Mouse (Mus musculus) limb, embryonic 15.5 days (tissue): ENCODE results near the gene Slc5a1. TPM values are rescaled to one million over a fixed set of nuclear protein-coding genes. Genes with fewer than 3 reads are reported as not detected.

Experiments used
- ATAC-seq: fragments of 200-750 bp; cut with Nextera tagmentation; 2 replicates; pipeline ENCODE4 v1.8.0; 2017; ENCODE audit warnings: low read depth, moderate TSS enrichment; ENCODE audit not compliant: insufficient number of reproducible peaks, low FRiP score, low TSS enrichment
- H3K27ac ChIP-seq: fragments of 300-500 bp; sonication (generic); 2 replicates; pipeline ENCODE4 v1.5.1; 2015; ENCODE audit warnings: moderate library complexity, mild to moderate bottlenecking, inconsistent platforms
- H3K27me3 ChIP-seq: fragments of 300-500 bp; sonication (generic); 2 replicates; pipeline ENCODE4 v1.6.1; 2015; ENCODE audit warnings: inconsistent platforms
- H3K36me3 ChIP-seq: fragments of 300-500 bp; sonication (generic); 2 replicates; pipeline ENCODE4 v1.6.1; 2015; ENCODE audit warnings: inconsistent platforms
- H3K4me1 ChIP-seq: fragments of 300-500 bp; sonication (generic); 2 replicates; pipeline ENCODE4 v1.6.1; 2015; ENCODE audit warnings: inconsistent platforms
- H3K4me2 ChIP-seq: fragments of 300-500 bp; sonication (generic); 2 replicates; pipeline ENCODE4 v1.6.1; 2015; ENCODE audit warnings: mild to moderate bottlenecking, inconsistent platforms
- H3K4me3 ChIP-seq: fragments of 300-500 bp; sonication (generic); 2 replicates; pipeline ENCODE4 v1.5.1; 2015; ENCODE audit warnings: mild to moderate bottlenecking, inconsistent platforms
- H3K9ac ChIP-seq: fragments of 300-500 bp; sonication (generic); 2 replicates; pipeline ENCODE4 v1.6.1; 2015; ENCODE audit warnings: inconsistent platforms
- H3K9me3 ChIP-seq: fragments of 300-500 bp; sonication (generic); 2 replicates; pipeline ENCODE4 v1.6.1; 2016; ENCODE audit warnings: inconsistent platforms
- WGBS: fragments of 180-500 bp; shearing (Covaris S2); methylation state at CpG from one replicate; pipeline ENCODE4 v1.1.7; 2015; 5-methylcytosine and 5-hydroxymethylcytosine counted together
- polyA plus RNA-seq: library from polyadenylated mRNA; unstranded; fragments of >200 nt; fragmentation: Nextera tagmentation; extraction: Ambion mirVana; gene quantifications from 2 replicates; pipeline ENCODE4 v1.2.1, GENCODE M21; 2015

The Slc5a1 gene
- polyA plus RNA-seq = 3.4 TPM in 2 replicates

- H3K9me3 ChIP-seq = no peaks in the 10 kb centered on the region
- ATAC-seq = no peak
- H3K4me1 ChIP-seq = peaks cover 4% of the 10 kb centered on the region; the same call in 1 of the 2 replicates
- no peak within 1 kb of the TSS for H3K27ac ChIP-seq
- peaks cover 42% of the 10 kb centered on the region for H3K27me3 ChIP-seq
- H3K4me2 ChIP-seq = 0 out of 2 replicates have a peak within 1 kb of the TSS, but pooled peaks have one; percentile 22
- H3K4me3 ChIP-seq = peak within 1 kb of the TSS; percentile 5; the same call in 1 of the 2 replicates
- no peak within 1 kb of the TSS for H3K9ac ChIP-seq
- 10% methylated on average over 25 of the region's 25 CpGs for WGBS
- no peaks in the 10 kb centered on the region for H3K36me3 ChIP-seq
Measured at GRCm38 (mm10) chr5:33104025-33104481, at the start of gene Slc5a1. TSS of gene Slc5a1 (plus strand) at chr5:33104219.

- Histone ChIP-seq H3K4me1 (no peaks in the 10 kb centered on the region), H3K27ac (no peak overlapping the region), H3K36me3 (no peaks in the 10 kb centered on the region), H3K9me3 (no peaks in the 10 kb centered on the region), H3K9ac (no peak overlapping the region), H3K27me3 (no peaks in the 10 kb centered on the region), H3K4me3 (no peak overlapping the region), H3K4me2 (no peak overlapping the region)
- WGBS = 67% methylated on average over 10 of the region's 10 CpGs
- no peak for ATAC-seq
Measured at GRCm38 (mm10) chr5:33056126-33056765, 47.8 kb upstream of the Slc5a1 start.

GRCm38 (mm10) chr5:33070071-33070470 is 33.9 kb upstream of the Slc5a1 start:
- H3K9me3 ChIP-seq = no peaks in the 10 kb centered on the region
- H3K9ac ChIP-seq = no peak overlapping the region
- no peak for ATAC-seq
- no peaks in the 10 kb centered on the region for H3K36me3 ChIP-seq
- H3K4me1 ChIP-seq = no peaks in the 10 kb centered on the region
- H3K4me2 ChIP-seq = no peak overlapping the region
- no peak overlapping the region for H3K27ac ChIP-seq
- no peak overlapping the region for H3K4me3 ChIP-seq
- H3K27me3 ChIP-seq = no peaks in the 10 kb centered on the region

- H3K4me1 ChIP-seq = no peaks in the 10 kb centered on the region
- ATAC-seq = no peak
- no peak overlapping the region for H3K9ac ChIP-seq
- H3K4me3 ChIP-seq = no peak overlapping the region
- no peaks in the 10 kb centered on the region for H3K36me3 ChIP-seq
- no peaks in the 10 kb centered on the region for H3K27me3 ChIP-seq
- H3K9me3 ChIP-seq = no peaks in the 10 kb centered on the region
- no peak overlapping the region for H3K27ac ChIP-seq
- WGBS = 78% methylated on average over 6 of the region's 6 CpGs
- no peak overlapping the region for H3K4me2 ChIP-seq
Measured at GRCm38 (mm10) chr5:33076490-33077191, 27.4 kb upstream of the Slc5a1 start.

GRCm38 (mm10) chr5:33082896-33083295 is 21.1 kb upstream of the Slc5a1 start:
- no peak for ATAC-seq

GRCm38 (mm10) chr5:33084599-33084998 is 19.4 kb upstream of the Slc5a1 start:
- Histone ChIP-seq H3K9me3 (no peaks in the 10 kb centered on the region), H3K4me1 (no peaks in the 10 kb centered on the region), H3K4me2 (no peak overlapping the region), H3K27me3 (no peaks in the 10 kb centered on the region), H3K36me3 (no peaks in the 10 kb centered on the region), H3K4me3 (no peak overlapping the region), H3K27ac (no peak overlapping the region), H3K9ac (no peak overlapping the region)
- 85% methylated on average over 5 of the region's 5 CpGs for WGBS
- no peak for ATAC-seq

More at GRCm38 (mm10) chr5:33082896-33083295, 21.1 kb upstream of the Slc5a1 start:
- Histone ChIP-seq H3K4me1 (no peaks in the 10 kb centered on the region), H3K9ac (no peak overlapping the region), H3K27ac (no peak overlapping the region), H3K27me3 (no peaks in the 10 kb centered on the region), H3K36me3 (no peaks in the 10 kb centered on the region), H3K4me2 (no peak overlapping the region), H3K4me3 (no peak overlapping the region), H3K9me3 (no peaks in the 10 kb centered on the region)
- 80% methylated on average over 1 of the region's 1 CpGs for WGBS

- no peak for ATAC-seq
- H3K4me3 ChIP-seq = no peak overlapping the region
- no peaks in the 10 kb centered on the region for H3K36me3 ChIP-seq
- no peak overlapping the region for H3K4me2 ChIP-seq
- 82% methylated on average over 6 of the region's 6 CpGs for WGBS
- H3K9ac ChIP-seq = no peak overlapping the region
- no peaks in the 10 kb centered on the region for H3K4me1 ChIP-seq
- no peak overlapping the region for H3K27ac ChIP-seq
- H3K27me3 ChIP-seq = 0 out of 2 replicates have a peak, but pooled peaks cover 3% of the 10 kb centered on the region
- H3K9me3 ChIP-seq = no peaks in the 10 kb centered on the region
Measured at GRCm38 (mm10) chr5:33091342-33091741, 12.7 kb upstream of the Slc5a1 start.

GRCm38 (mm10) chr5:33095315-33095714 is 8.7 kb upstream of the Slc5a1 start:
- H3K4me2 ChIP-seq = no peak overlapping the region
- H3K4me3 ChIP-seq = no peak overlapping the region
- no peak overlapping the region for H3K27ac ChIP-seq
- no peak for ATAC-seq
- WGBS = 76% methylated on average over 4 of the region's 4 CpGs
- H3K36me3 ChIP-seq = no peaks in the 10 kb centered on the region
- 0 out of 2 replicates have a peak, but pooled peaks cover 3% of the 10 kb centered on the region for H3K27me3 ChIP-seq
- H3K4me1 ChIP-seq = no peaks in the 10 kb centered on the region
- H3K9me3 ChIP-seq = no peaks in the 10 kb centered on the region
- H3K9ac ChIP-seq = no peak overlapping the region

- no peak overlapping the region for H3K4me2 ChIP-seq
- no peak for ATAC-seq
- H3K36me3 ChIP-seq = no peaks in the 10 kb centered on the region
- H3K9ac ChIP-seq = no peak overlapping the region
- peaks cover 42% of the 10 kb centered on the region for H3K27me3 ChIP-seq
- 36% methylated on average over 12 of the region's 12 CpGs for WGBS
- no peak overlapping the region for H3K27ac ChIP-seq
- peaks cover 4% of the 10 kb centered on the region; the same call in 1 of the 2 replicates for H3K4me1 ChIP-seq
- H3K9me3 ChIP-seq = no peaks in the 10 kb centered on the region
- H3K4me3 ChIP-seq = no peak overlapping the region
Measured at GRCm38 (mm10) chr5:33102369-33103055, 1.5 kb upstream of the Slc5a1 start.

- WGBS = 30% methylated on average over 1 of the region's 1 CpGs
- no peaks in the 10 kb centered on the region for H3K36me3 ChIP-seq
- no peak for ATAC-seq
Measured at GRCm38 (mm10) chr5:33104876-33105275, 857 bp downstream of the Slc5a1 start.

GRCm38 (mm10) chr5:33105660-33106059 is 1.6 kb downstream of the Slc5a1 start:
- 80% methylated on average over 6 of the region's 6 CpGs for WGBS
- H3K4me3 ChIP-seq = no peak overlapping the region
- H3K27ac ChIP-seq = no peak overlapping the region
- peaks cover 42% of the 10 kb centered on the region for H3K27me3 ChIP-seq
- no peak for ATAC-seq
- peaks cover 4% of the 10 kb centered on the region; the same call in 1 of the 2 replicates for H3K4me1 ChIP-seq
- H3K36me3 ChIP-seq = no peaks in the 10 kb centered on the region
- H3K9ac ChIP-seq = no peak overlapping the region
- no peaks in the 10 kb centered on the region for H3K9me3 ChIP-seq
- H3K4me2 ChIP-seq = no peak overlapping the region

More at GRCm38 (mm10) chr5:33104876-33105275, 857 bp downstream of the Slc5a1 start:
- Histone ChIP-seq H3K4me1 (peaks cover 4% of the 10 kb centered on the region; the same call in 1 of the 2 replicates), H3K9me3 (no peaks in the 10 kb centered on the region), H3K27ac (no peak overlapping the region), H3K4me3 (no peak overlapping the region), H3K4me2 (no peak overlapping the region), H3K9ac (no peak overlapping the region), H3K27me3 (peaks cover 42% of the 10 kb centered on the region)

- 69% methylated on average over 6 of the region's 6 CpGs for WGBS
- no peak overlapping the region for H3K4me2 ChIP-seq
- H3K4me3 ChIP-seq = no peak overlapping the region
- H3K27ac ChIP-seq = no peak overlapping the region
- H3K9me3 ChIP-seq = no peaks in the 10 kb centered on the region
- peaks cover 41% of the 10 kb centered on the region for H3K27me3 ChIP-seq
- H3K9ac ChIP-seq = no peak overlapping the region
- ATAC-seq = no peak
- H3K4me1 ChIP-seq = peaks cover 4% of the 10 kb centered on the region; the same call in 1 of the 2 replicates
- H3K36me3 ChIP-seq = no peaks in the 10 kb centered on the region
Measured at GRCm38 (mm10) chr5:33107056-33107455, 3.0 kb downstream of the Slc5a1 start.
